ENCODE assay signal across 21 mouse cellular contexts in genomic region chr8:84533341-84533740, GRCm38 (mm10).
DNase-seq lines count a peak whose midpoint lies in the region; ATAC-seq and TF ChIP-seq lines count a peak whose summit lies in the region.
"Had no signal": no experiment of that assay in that cellular context is flagged by ENCODE, and none has a peak within 500 bp of the region (broad histone marks: within the 10 kb centered on the region; RNA-seq: fewer than 3 reads in every experiment).

No protein-coding gene starts in this region.

- peaks cover 3% of the 10 kb centered on the region; the same call in 1 of the 2 replicates for H3K9me3 ChIP-seq in liver, postnatal 0 days (ENCODE audit: low read length)
- H3K9me3 ChIP-seq: embryonic facial prominence, embryonic 15.5 days; forebrain, embryonic 12.5 days had no signal

- no peak for TF ChIP-seq POLR2A in bone marrow macrophage, adult 2 months (IDR thresholded peaks at IDR 0.05; ENCODE audit: borderline replicate concordance, low read depth, low read length)

- no peaks in the 10 kb centered on the region for H3K27me3 ChIP-seq in liver, postnatal 0 days (ENCODE audit: insufficient read depth, low read length)
- H3K27me3 ChIP-seq: embryonic facial prominence, embryonic 13.5 days; embryonic facial prominence, embryonic 15.5 days; forebrain, embryonic 12.5 days had no signal

- TF ChIP-seq EP300 in liver, postnatal 0 days (IDR thresholded peaks at IDR 0.05; ENCODE audit: low read depth), result no peak

- H3K9ac ChIP-seq in liver, postnatal 0 days (replicated peaks), result no peak overlapping the region
- H3K9ac ChIP-seq: embryonic facial prominence, embryonic 13.5 days; embryonic facial prominence, embryonic 15.5 days; forebrain, embryonic 12.5 days had no signal

- H3K4me3 ChIP-seq in bone marrow macrophage, adult 2 months (ENCODE audit: insufficient read depth, low read length), result no peak overlapping the region
- H3K4me3 ChIP-seq in liver, postnatal 0 days (ENCODE audit: low read depth, low read length), result no peak overlapping the region
- H3K4me3 ChIP-seq: embryonic facial prominence, embryonic 13.5 days; embryonic facial prominence, embryonic 15.5 days; erythroblast, embryonic 14.5 days; forebrain, embryonic 10.5 days; forebrain, embryonic 12.5 days had no signal

- H3K4me1 ChIP-seq in bone marrow macrophage, adult 2 months (ENCODE audit: control insufficient read depth, insufficient read depth, low read length), result peaks cover 31% of the 10 kb centered on the region
- H3K4me1 ChIP-seq in liver, postnatal 0 days (ENCODE audit: insufficient read depth), result no peaks in the 10 kb centered on the region
- H3K4me1 ChIP-seq: embryonic facial prominence, embryonic 13.5 days; embryonic facial prominence, embryonic 15.5 days; forebrain, embryonic 10.5 days; forebrain, embryonic 12.5 days had no signal

- TF ChIP-seq CTCF in bone marrow macrophage, adult 2 months (IDR thresholded peaks at IDR 0.05; ENCODE audit: low read depth, low read length), result no peak
- TF ChIP-seq CTCF in liver, postnatal 0 days (IDR thresholded peaks at IDR 0.05; ENCODE audit: low read depth), result no peak

- DNase-seq in cerebellum, postnatal 36 days, result no peak
- no peak for DNase-seq in liver, postnatal 0 days
- DNase-seq: adrenal gland, adult 2 months; adrenal gland, postnatal 10 days; adrenal gland, postnatal 25 days; cerebellum, adult 11-12 months; cerebellum, adult 2 months; cerebellum, adult 9-10 months; cerebellum, postnatal 10 days; cerebellum, postnatal 25 days; embryo, embryonic 11 days had no signal

- peak overlapping the region; percentile 50 for H3K27ac ChIP-seq in bone marrow macrophage, adult 2 months (ENCODE audit: insufficient read depth, low read depth, low read length)
- no peak overlapping the region for H3K27ac ChIP-seq in liver, postnatal 0 days (ENCODE audit: low read depth)
- H3K27ac ChIP-seq: embryonic facial prominence, embryonic 13.5 days; embryonic facial prominence, embryonic 15.5 days; forebrain, embryonic 10.5 days; forebrain, embryonic 12.5 days had no signal

- no peak overlapping the region for H3K4me2 ChIP-seq in liver, postnatal 0 days (ENCODE audit: low read depth, low read length)
- H3K4me2 ChIP-seq: embryonic facial prominence, embryonic 13.5 days; embryonic facial prominence, embryonic 15.5 days; forebrain, embryonic 12.5 days had no signal

- WGBS in liver, postnatal 0 days (ENCODE audit: insufficient replicate concordance), result 48% methylated on average over 4 of the region's 4 CpGs

- ATAC-seq in granulocyte monocyte progenitor cell, adult 5-6 weeks (replicated peaks; ENCODE audit: poor library complexity, severe bottlenecking), result peak; percentile 61
- peak; percentile 50; the same call in 1 of the 2 replicates for ATAC-seq in megakaryocyte progenitor cell, adult 5-6 weeks (replicated peaks; ENCODE audit: poor library complexity)
- no peak for ATAC-seq in liver, postnatal 0 days
- ATAC-seq: forebrain, embryonic 14.5 days; forebrain, embryonic 16.5 days had no signal

- no peaks in the 10 kb centered on the region for H3K36me3 ChIP-seq in liver, postnatal 0 days (replicated peaks; ENCODE audit: insufficient read depth, low read length)
- H3K36me3 ChIP-seq: embryonic facial prominence, embryonic 13.5 days; embryonic facial prominence, embryonic 15.5 days had no signal
